Mouse (Mus musculus) bone marrow macrophage, adult 2 months (primary cell): ENCODE data around the gene Vrk3.

Source experiments
- CTCF ChIP-seq: IDR thresholded peaks from 2 replicates; pipeline ENCODE4 v1.5.1; 2012; ENCODE audit warnings: low read depth, mild to moderate bottlenecking, low read length, moderate library complexity
- POLR2A ChIP-seq: IDR thresholded peaks from 2 replicates; pipeline ENCODE4 v1.6.1; 2012; ENCODE audit warnings: mild to moderate bottlenecking, low read depth, low read length, borderline replicate concordance

GRCm38 (mm10) chr7:44810365-44810764 is 62.2 kb downstream of the Vrk3 start:
- TF ChIP-seq POLR2A (no peak), CTCF (no peak)
